Mouse (Mus musculus): ENCODE measurements at regions not wholly inside any gene's neighbourhood (a gene's known extent, or its start where the extent isn't known, plus 50 kb on each side); places are given as distances from the start of the nearest gene placed in this dataset.

DNA sequence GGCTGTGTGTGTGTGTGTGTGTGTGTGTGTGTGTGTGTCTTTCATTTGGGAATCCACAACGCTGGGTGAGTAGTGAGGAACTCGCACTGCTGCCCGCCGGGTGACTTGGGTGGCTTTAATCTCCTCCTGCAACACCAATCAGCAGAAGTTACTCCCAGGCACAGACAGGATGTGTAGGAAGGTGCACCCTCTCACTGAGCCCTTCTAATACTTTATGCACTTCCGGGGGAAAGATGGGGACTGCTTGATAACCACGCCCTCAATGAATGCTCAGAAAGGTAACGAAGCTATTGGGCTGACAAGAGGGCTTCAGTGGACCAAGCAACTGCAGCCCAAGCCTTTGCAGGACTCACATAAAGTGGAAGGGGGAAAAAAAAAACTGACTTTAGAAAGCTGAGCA, 139.6 kb upstream of the Mdm1 start:
- TF ChIP-seq FLI1 (IDR thresholded peaks at IDR 0.05; ENCODE audit: low read length) (no peak), GATA1 (IDR thresholded peaks at IDR 0.05; ENCODE audit: borderline replicate concordance, low read length) (no peak)
